Mouse (Mus musculus): ENCODE data around the gene Gm37240.

GRCm38 (mm10) chr3:84569587-84569986, 1317.7 kb downstream of the Gm37240 start:
- TF ChIP-seq CTCF (IDR thresholded peaks at IDR 0.05; ENCODE audit: low read depth, low read length), result no peak
- TF ChIP-seq EP300 (IDR thresholded peaks at IDR 0.05; ENCODE audit: insufficient read depth, low read depth, low read length), result no peak
- TF ChIP-seq POLR2A (IDR thresholded peaks at IDR 0.05; ENCODE audit: insufficient read depth, low read length), result no peak

Data from ES-Bruce4 (cell line).